Mouse (Mus musculus): ENCODE measurements around the gene E130308A19Rik. TPM values are rescaled to one million over a fixed set of nuclear protein-coding genes. Genes with fewer than 3 reads are reported as not detected.

Gene E130308A19Rik
- polyA plus RNA-seq, 1 experiment from 2014 or later = 39.1 TPM

DNA sequence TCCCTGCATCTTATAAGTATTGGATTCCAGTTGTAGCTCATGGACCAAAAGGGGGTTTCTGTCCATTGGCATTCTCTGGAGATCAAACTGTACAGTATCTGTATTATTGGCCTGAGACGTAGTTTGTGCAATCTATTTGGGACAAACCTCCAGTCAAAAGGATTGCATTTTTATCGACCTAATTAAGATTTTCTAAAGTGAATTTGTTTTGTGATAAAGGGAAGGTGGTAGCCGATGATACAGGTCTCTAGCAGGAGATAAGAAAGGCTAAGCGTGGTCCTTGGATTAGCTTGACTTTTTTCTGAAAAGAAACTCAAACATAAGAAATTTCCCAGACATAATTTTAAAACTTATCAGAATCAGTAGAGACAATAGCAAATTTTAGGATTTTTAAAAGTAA lies 99.6 kb downstream of the E130308A19Rik start:
- no peak overlapping the region for H3K4me3 ChIP-seq
- no peaks in the 10 kb centered on the region for H3K27me3 ChIP-seq (ENCODE audit: poor library complexity, severe bottlenecking)
- H3K27ac ChIP-seq = no peak overlapping the region
- H3K9me3 ChIP-seq = no peaks in the 10 kb centered on the region
- peaks cover 6% of the 10 kb centered on the region for H3K4me1 ChIP-seq
- peaks cover under 1% of the 10 kb centered on the region for H3K36me3 ChIP-seq (replicated peaks)
- 91% methylated on average over 4 of the region's 4 CpGs for WGBS
- no peak for DNase-seq (ENCODE audit: extremely low spot score, low spot score)

DNA sequence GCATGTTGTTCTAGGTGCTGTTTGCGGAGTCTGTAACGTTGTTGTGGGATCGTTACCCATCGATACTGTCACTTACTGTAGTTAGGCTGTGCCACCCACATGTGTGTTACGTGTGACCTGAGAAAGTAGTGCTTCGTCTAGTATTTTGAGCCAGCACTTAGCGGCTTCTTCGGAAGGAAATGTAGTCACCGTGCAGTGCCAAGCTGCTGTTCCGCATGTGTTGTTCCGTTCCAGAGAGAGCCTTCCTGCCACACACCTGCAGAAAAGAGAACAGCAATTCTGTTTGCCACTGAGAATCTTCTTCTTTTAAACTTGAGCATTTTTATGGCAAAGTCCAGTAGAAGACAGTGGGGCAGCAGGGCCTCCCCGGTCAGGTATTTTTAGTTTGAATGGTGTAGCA lies 100.5 kb downstream of the E130308A19Rik start:
- H3K4me3 ChIP-seq = no peak overlapping the region
- H3K27me3 ChIP-seq (ENCODE audit: poor library complexity, severe bottlenecking) = no peaks in the 10 kb centered on the region
- no peaks in the 10 kb centered on the region for H3K36me3 ChIP-seq (replicated peaks)
- H3K27ac ChIP-seq = no peak overlapping the region
- 95% methylated on average over 12 of the region's 12 CpGs for WGBS
- H3K4me1 ChIP-seq = peaks cover 6% of the 10 kb centered on the region
- H3K9me3 ChIP-seq = no peaks in the 10 kb centered on the region
- no peak for DNase-seq (ENCODE audit: extremely low spot score, low spot score)

DNA sequence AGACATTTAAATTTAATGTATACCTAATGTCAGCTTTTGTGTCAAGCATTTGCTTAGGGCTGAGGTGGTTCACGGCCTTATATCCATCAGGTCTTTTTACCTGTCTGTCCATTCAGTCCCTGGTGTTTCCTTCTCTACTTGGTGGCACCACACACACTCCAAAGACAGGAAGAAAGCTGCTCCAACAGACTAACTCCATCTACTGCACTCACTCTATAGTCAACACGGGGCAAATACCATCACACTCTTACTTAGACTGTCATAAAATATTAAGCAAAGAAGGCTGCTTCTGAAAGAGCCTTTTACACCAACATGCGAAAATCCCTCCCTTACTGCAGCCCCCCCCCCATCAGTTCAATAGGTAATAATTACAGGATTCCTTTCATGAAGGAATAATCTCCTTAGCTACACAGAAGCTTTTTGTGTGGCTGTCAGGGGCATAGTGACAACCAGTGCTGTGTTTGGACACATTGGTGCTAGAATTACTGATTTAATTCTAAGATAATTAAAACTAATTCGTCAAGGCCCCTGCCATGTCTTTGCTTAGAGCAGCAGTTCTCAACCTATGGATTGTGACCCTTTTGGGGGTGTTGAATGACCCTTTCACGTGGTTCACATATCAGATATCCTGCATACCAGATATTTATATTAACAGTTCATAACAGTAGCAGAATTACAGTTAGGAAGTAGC lies 101.3 kb downstream of the E130308A19Rik start:
- 56% methylated on average over 5 of the region's 5 CpGs for WGBS
- Histone ChIP-seq H3K36me3 (replicated peaks) (no peaks in the 10 kb centered on the region), H3K9me3 (no peaks in the 10 kb centered on the region), H3K27me3 (ENCODE audit: poor library complexity, severe bottlenecking) (no peaks in the 10 kb centered on the region), H3K4me3 (no peak overlapping the region), H3K4me1 (peaks cover 6% of the 10 kb centered on the region), H3K27ac (no peak overlapping the region)
- DNase-seq (ENCODE audit: extremely low spot score, low spot score) = no peak

DNA sequence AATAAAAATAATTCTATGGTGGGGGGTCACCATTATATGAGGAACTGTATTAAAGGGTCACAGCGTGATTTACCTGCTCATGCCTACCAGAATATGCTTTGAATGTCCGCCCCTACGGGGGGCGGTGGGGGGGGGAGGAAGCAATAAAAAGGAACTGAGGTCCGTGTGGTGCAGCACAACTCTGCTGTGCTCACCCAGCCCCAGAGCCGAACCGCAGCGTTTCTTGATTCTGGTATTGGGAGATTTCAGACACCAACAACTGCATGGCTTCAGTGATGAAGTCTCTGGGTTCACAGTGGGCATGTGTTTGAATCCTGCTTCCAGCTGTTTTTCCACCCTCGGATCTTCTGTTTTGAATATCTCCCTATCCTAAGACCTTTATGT lies 101.9 kb downstream of the E130308A19Rik start:
- Histone ChIP-seq H3K36me3 (replicated peaks) (no peaks in the 10 kb centered on the region), H3K4me3 (no peak overlapping the region), H3K27ac (no peak overlapping the region), H3K9me3 (no peaks in the 10 kb centered on the region), H3K4me1 (peaks cover 6% of the 10 kb centered on the region), H3K27me3 (ENCODE audit: poor library complexity, severe bottlenecking) (no peaks in the 10 kb centered on the region)
- WGBS = 86% methylated on average over 9 of the region's 9 CpGs
- no peak for DNase-seq (ENCODE audit: extremely low spot score, low spot score)

DNA sequence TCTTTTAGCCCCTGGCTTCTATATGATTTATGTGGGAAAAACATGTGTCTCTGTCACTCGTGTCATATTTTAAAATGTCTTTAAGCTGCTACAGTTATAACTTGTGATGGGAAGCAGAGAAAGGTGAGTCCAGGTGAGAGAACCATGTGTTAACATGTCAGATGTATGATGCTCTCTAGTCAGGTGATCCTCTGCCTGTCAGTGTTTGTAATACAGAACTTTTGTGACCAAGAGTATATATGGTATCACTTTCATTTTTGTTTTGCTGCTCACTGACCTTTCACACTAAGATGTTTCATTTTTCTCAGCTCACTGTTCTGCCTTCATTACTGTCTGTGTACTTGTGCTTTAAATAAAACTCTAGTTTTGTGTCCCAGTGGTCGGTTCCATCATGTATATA lies 102.8 kb downstream of the E130308A19Rik start:
- H3K4me1 ChIP-seq = peaks cover 6% of the 10 kb centered on the region
- no peaks in the 10 kb centered on the region for H3K9me3 ChIP-seq
- DNase-seq (ENCODE audit: extremely low spot score, low spot score) = no peak
- H3K36me3 ChIP-seq (replicated peaks) = no peaks in the 10 kb centered on the region
- H3K27ac ChIP-seq = no peak overlapping the region
- WGBS = 88% methylated on average over 2 of the region's 2 CpGs
- no peak overlapping the region for H3K4me3 ChIP-seq
- no peaks in the 10 kb centered on the region for H3K27me3 ChIP-seq (ENCODE audit: poor library complexity, severe bottlenecking)

DNA sequence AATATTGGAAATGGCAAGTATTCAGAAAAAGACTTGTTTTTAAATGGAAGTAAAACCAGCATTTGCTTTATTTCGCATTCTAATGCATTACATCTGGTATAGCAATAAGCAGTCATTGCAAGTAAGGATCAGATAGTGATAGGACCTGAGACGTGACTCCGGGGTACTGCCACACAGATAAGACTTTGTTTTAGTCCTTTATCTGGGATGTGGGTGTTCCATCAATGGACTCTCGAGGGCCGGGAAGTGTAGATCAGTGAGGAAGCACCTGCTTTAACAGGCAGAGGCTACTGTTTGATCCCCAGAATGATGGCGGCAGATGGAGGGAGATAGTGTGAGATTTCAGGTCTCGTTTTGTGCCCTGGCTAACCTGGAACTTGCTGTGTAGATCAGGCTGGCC lies 105.5 kb downstream of the E130308A19Rik start:
- no peak overlapping the region for H3K4me3 ChIP-seq
- no peaks in the 10 kb centered on the region for H3K27me3 ChIP-seq (ENCODE audit: poor library complexity, severe bottlenecking)
- H3K9me3 ChIP-seq = no peaks in the 10 kb centered on the region
- peaks cover 6% of the 10 kb centered on the region for H3K4me1 ChIP-seq
- H3K27ac ChIP-seq = no peak overlapping the region
- H3K36me3 ChIP-seq (replicated peaks) = 0 out of 2 replicates have a peak, but pooled peaks cover 2% of the 10 kb centered on the region
- no peak for DNase-seq (ENCODE audit: extremely low spot score, low spot score)
- WGBS = 89% methylated on average over 7 of the region's 7 CpGs

DNA sequence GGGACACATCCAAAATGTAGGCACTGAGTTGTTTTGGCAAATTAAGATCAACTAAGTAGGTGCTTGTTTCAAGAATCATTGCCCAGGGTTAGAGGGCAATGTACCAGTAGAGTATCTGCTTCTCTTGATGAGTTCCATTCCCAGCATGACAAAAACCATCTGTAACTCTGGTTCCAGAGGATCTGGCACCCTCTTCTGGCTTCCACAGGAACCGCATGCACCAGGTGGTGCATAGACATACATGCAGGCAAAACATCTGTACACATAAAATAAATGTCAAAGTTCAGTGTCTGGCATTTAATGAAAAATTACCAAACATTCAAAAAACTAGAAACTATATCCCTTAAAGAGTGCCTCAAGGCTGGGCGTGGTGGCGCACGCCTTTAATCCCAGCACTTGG lies 113.3 kb downstream of the E130308A19Rik start:
- no peak for DNase-seq (ENCODE audit: extremely low spot score, low spot score)
- H3K27ac ChIP-seq = no peak overlapping the region
- no peaks in the 10 kb centered on the region for H3K4me1 ChIP-seq
- no peaks in the 10 kb centered on the region for H3K27me3 ChIP-seq (ENCODE audit: poor library complexity, severe bottlenecking)
- 96% methylated on average over 4 of the region's 4 CpGs for WGBS
- H3K9me3 ChIP-seq = peaks cover 3% of the 10 kb centered on the region; the same call in 1 of the 2 replicates
- peaks cover 13% of the 10 kb centered on the region for H3K36me3 ChIP-seq (replicated peaks)
- no peak overlapping the region for H3K4me3 ChIP-seq

DNA sequence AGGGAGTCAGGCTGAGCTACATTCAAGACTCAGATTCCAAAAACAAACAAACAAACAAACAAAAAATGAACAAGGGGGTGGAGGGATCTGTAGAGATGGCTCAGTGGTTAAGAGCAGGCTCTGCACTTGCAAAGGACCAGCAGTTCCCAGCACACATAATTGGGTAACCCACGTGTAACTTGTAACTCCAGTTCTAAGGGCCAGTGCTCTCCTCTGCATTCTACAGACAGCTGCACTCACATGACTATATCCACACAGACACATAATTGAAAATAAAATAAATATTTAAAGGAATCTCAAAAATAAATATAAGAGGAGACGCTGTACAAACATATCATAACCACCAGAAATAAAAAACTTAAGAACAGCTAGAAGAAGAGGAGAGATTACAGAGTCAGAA lies 113.9 kb downstream of the E130308A19Rik start:
- WGBS = 88% methylated on average over 2 of the region's 2 CpGs
- H3K27ac ChIP-seq = no peak overlapping the region
- peaks cover 3% of the 10 kb centered on the region; the same call in 1 of the 2 replicates for H3K9me3 ChIP-seq
- H3K36me3 ChIP-seq (replicated peaks) = peaks cover 13% of the 10 kb centered on the region
- H3K4me3 ChIP-seq = no peak overlapping the region
- no peaks in the 10 kb centered on the region for H3K27me3 ChIP-seq (ENCODE audit: poor library complexity, severe bottlenecking)
- no peak for DNase-seq (ENCODE audit: extremely low spot score, low spot score)
- H3K4me1 ChIP-seq = no peaks in the 10 kb centered on the region

DNA sequence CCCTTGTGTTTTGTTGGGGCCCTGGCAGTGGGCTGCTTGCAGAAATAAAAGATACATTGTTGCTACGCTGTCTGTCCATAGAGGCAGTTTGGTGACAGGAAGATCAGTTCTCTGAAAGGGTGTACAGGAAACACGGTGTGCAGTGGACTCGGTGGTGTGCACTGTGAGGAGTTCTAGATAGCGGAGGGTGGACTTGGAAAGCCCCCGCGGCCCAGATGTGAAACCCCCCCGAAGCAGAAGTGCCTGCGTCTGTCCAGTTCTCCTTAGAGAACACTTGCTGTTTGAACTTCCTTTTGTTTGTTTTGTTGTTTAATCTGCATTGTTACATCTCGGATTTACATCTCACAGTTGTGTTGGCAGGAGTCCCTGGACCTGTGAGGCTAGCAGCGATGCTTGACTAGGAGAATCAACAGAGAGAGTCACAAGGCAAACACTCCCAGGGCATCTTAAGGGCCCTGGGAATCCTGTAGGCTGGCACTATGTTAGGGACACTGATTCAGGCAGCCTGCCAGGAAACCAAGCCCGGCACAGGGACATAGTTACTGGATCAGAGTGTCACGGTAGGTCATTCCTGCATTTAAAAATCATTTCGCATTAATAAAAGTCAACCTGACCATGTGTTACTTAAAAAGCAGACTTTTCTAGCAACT lies 127.6 kb downstream of the E130308A19Rik start:
- Histone ChIP-seq H3K4me3 (no peak overlapping the region), H3K27me3 (ENCODE audit: poor library complexity, severe bottlenecking) (no peaks in the 10 kb centered on the region), H3K36me3 (replicated peaks) (peaks cover 15% of the 10 kb centered on the region), H3K9me3 (no peaks in the 10 kb centered on the region), H3K27ac (no peak overlapping the region), H3K4me1 (no peaks in the 10 kb centered on the region)
- DNase-seq (ENCODE audit: extremely low spot score, low spot score) = no peak
- WGBS = 82% methylated on average over 13 of the region's 13 CpGs

DNA sequence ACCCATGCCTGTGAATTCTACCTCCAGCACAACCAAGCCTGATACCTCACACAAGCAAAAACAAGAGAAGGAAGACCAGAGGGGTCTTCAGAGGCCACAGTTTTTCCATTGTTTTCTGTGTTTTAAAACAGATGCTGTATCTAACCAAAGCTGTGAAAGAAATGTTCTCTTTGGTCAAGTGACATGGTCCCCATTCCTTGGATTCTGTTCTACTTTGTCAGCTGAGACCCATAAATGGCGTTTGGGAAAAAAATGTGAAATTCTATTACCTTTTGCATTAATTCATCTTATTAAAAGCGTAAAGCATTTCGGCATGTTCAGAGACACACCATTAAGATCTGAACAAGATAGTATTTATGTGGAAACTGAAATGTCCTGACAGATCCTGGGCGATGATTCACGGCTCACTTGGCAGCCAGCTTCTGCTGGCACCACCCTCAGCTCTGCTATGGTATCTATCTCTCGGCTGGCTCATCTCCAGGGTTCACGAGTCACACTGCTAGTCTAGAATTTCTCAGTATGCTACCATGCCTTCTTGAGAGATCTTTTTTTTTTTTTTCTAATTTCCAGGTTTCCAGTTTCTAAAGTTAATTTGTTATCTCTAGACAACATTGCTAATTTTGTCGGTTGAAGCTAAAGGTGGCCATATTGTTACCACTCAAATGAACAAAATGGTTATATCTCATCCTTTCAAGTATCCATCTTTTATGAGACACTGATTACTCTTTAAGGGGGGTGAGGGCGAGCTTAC lies 130.5 kb downstream of the E130308A19Rik start:
- DNase-seq (ENCODE audit: extremely low spot score, low spot score) = no peak
- 94% methylated on average over 9 of the region's 9 CpGs for WGBS
- H3K27ac ChIP-seq = no peak overlapping the region
- H3K9me3 ChIP-seq = no peaks in the 10 kb centered on the region
- no peak overlapping the region for H3K4me3 ChIP-seq
- peaks cover 15% of the 10 kb centered on the region for H3K36me3 ChIP-seq (replicated peaks)
- no peaks in the 10 kb centered on the region for H3K27me3 ChIP-seq (ENCODE audit: poor library complexity, severe bottlenecking)
- H3K4me1 ChIP-seq = no peaks in the 10 kb centered on the region

DNA sequence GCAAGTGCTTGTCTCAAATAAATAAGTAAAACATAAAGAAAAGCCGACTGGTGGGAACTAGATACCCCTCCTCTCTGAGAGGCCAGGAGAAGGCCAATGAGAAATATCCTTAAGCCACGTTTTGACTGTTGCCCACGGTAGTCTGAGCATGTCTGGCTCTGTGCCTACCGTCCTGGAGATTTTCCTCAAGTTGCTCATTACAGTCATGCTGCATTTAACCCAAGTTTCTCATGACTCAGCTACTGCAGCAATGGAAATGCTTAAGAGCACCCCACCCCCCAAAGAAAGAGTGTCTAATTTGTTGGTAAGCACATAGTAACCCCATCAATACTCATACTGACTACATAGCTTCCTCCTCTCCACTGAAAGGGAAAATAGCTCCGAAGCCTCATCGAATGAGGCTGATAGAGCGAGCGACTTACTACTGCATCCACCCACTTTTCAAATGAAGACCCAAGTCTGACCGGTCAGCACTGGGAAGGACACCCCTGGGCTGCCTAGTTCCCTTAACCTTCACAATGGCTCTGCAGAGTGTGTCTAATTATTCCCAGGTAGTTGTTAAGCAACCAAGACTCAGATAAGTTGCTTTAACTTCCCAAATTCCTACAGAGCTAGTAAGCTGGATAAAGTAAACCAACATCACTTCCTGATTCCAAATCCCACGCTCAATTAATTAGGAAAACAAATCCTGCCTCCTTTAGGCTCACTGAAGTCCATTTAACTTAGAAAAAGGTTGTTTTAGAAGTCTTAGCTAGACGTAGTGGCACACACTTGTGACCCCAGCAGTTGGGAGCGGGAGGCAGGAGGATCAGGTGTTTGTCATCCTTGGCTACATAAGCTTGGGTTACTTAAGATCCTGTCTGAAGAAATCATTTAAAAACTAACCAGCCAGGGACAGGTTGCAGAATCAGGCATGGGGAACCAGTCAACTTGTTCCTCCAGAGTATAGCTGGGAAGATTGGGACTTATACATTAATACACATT lies 131.7 kb downstream of the E130308A19Rik start:
- no peaks in the 10 kb centered on the region for H3K27me3 ChIP-seq (ENCODE audit: poor library complexity, severe bottlenecking)
- peaks cover 8% of the 10 kb centered on the region for H3K36me3 ChIP-seq (replicated peaks)
- no peak overlapping the region for H3K4me3 ChIP-seq
- no peaks in the 10 kb centered on the region for H3K9me3 ChIP-seq
- H3K27ac ChIP-seq = no peak overlapping the region
- WGBS = 84% methylated on average over 12 of the region's 12 CpGs
- no peak for DNase-seq (ENCODE audit: extremely low spot score, low spot score)
- no peaks in the 10 kb centered on the region for H3K4me1 ChIP-seq

DNA sequence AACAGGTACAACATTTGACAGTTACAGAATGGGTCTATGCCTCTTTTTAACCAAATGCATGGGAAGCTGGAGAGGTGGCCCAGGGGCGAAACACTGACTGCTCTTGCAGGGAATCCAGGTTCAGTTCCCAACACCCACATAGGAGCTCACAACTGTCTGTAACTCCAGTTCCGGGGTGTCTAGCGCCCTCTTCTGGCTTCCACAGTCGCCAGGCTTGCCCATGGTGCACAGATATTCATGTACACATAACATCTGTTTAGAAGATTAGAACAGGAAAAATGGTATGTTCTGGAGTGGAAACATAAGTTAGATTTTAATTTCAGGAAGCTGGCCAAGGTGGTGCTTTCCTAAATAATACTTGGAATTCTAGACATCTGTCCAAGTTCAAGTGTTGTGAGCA lies 134.0 kb downstream of the E130308A19Rik start:
- Histone ChIP-seq H3K4me1 (peaks cover 4% of the 10 kb centered on the region), H3K27ac (no peak overlapping the region), H3K4me3 (no peak overlapping the region), H3K27me3 (ENCODE audit: poor library complexity, severe bottlenecking) (no peaks in the 10 kb centered on the region), H3K36me3 (replicated peaks) (peaks cover 3% of the 10 kb centered on the region; the same call in 1 of the 2 replicates), H3K9me3 (no peaks in the 10 kb centered on the region)
- WGBS = 75% methylated on average over 4 of the region's 4 CpGs
- no peak for DNase-seq (ENCODE audit: extremely low spot score, low spot score)

Measured in forebrain, embryonic 10.5 days (tissue).